Mouse (Mus musculus) midbrain, embryonic 13.5 days (tissue): ENCODE results near the gene Slc26a9. TPM values are rescaled to one million over a fixed set of nuclear protein-coding genes. Genes with fewer than 3 reads are reported as not detected.
A peak's percentile ranks its signal among the peaks of the same experiment; 100 is the strongest.

Source experiments
- ATAC-seq: fragments of 200-750 bp; cut with Nextera tagmentation; 2 replicates; pipeline ENCODE4 v1.8.0; 2017; ENCODE audit warnings: mild to moderate bottlenecking, moderate TSS enrichment, moderate library complexity
- H3K27ac ChIP-seq: fragments of 300-500 bp; sonication (generic); 2 replicates; pipeline ENCODE4 v1.5.1; 2015; ENCODE audit warnings: inconsistent platforms, mild to moderate bottlenecking, moderate library complexity
- H3K27me3 ChIP-seq: fragments of 300-500 bp; sonication (generic); 2 replicates; pipeline ENCODE4 v1.6.1; 2015; ENCODE audit warnings: mild to moderate bottlenecking, inconsistent platforms
- H3K36me3 ChIP-seq: fragments of 300-500 bp; sonication (generic); 2 replicates; pipeline ENCODE4 v1.6.1; 2015; ENCODE audit warnings: mild to moderate bottlenecking, inconsistent platforms
- H3K4me1 ChIP-seq: fragments of 300-500 bp; sonication (generic); replicated peaks from 2 replicates; pipeline ENCODE4 v1.6.1; 2015; ENCODE audit warnings: inconsistent platforms
- H3K4me2 ChIP-seq: fragments of 300-500 bp; sonication (generic); replicated peaks from 2 replicates; pipeline ENCODE4 v1.6.1; 2015; ENCODE audit warnings: moderate library complexity, mild to moderate bottlenecking, inconsistent platforms
- H3K4me3 ChIP-seq: fragments of 300-500 bp; sonication (generic); replicated peaks from 2 replicates; pipeline ENCODE4 v1.5.1; 2015; ENCODE audit warnings: mild to moderate bottlenecking, inconsistent platforms
- H3K9ac ChIP-seq: fragments of 300-500 bp; sonication (generic); replicated peaks from 2 replicates; pipeline ENCODE4 v1.6.1; 2015; ENCODE audit warnings: mild to moderate bottlenecking, inconsistent platforms
- H3K9me3 ChIP-seq: fragments of 300-500 bp; sonication (generic); 2 replicates; pipeline ENCODE4 v1.6.1; 2016; ENCODE audit warnings: mild to moderate bottlenecking, inconsistent platforms
- WGBS: fragments of 180-500 bp; shearing (Covaris S2); methylation state at CpG from one replicate; pipeline ENCODE4 v1.1.7; 2015; 5-methylcytosine and 5-hydroxymethylcytosine counted together
- polyA plus RNA-seq: library from polyadenylated mRNA; unstranded; fragments of >200 nt; fragmentation: Nextera tagmentation; extraction: Ambion mirVana; gene quantifications from 2 replicates; pipeline ENCODE4 v1.2.1, GENCODE M21; 2015

Slc26a9 gene
- polyA plus RNA-seq, 1 experiment from 2014 or later = 0.03 TPM

GRCm38 (mm10) chr1:131797202-131797909 lies 53.5 kb downstream of the Slc26a9 start, which contains the start of gene Pm20d1:
TSS of gene Pm20d1 (plus strand) at chr1:131797381.
- Histone ChIP-seq H3K9me3 (no peaks in the 10 kb centered on the region), H3K27ac (no peak within 1 kb of the TSS), H3K4me1 (no peaks in the 10 kb centered on the region; the same call in 1 of the 2 replicates), H3K4me3 (peak within 1 kb of the TSS; percentile 31), H3K4me2 (peak within 1 kb of the TSS; percentile 53), H3K36me3 (no peaks in the 10 kb centered on the region), H3K27me3 (0 out of 2 replicates have a peak, but pooled peaks cover 7% of the 10 kb centered on the region), H3K9ac (peak within 1 kb of the TSS; percentile 54)
- WGBS = 6% methylated on average over 26 of the region's 26 CpGs
- no peak for ATAC-seq

- H3K36me3 ChIP-seq = no peaks in the 10 kb centered on the region
- H3K9ac ChIP-seq = no peak overlapping the region
- H3K4me2 ChIP-seq = no peak overlapping the region
- no peaks in the 10 kb centered on the region for H3K9me3 ChIP-seq
- no peak overlapping the region for H3K27ac ChIP-seq
- H3K4me3 ChIP-seq = no peak overlapping the region
- no peak for ATAC-seq
- 66% methylated on average over 1 of the region's 1 CpGs for WGBS
- 0 out of 2 replicates have a peak, but pooled peaks cover 7% of the 10 kb centered on the region for H3K27me3 ChIP-seq
- H3K4me1 ChIP-seq = no peaks in the 10 kb centered on the region; the same call in 1 of the 2 replicates
Observed at GRCm38 (mm10) chr1:131800001-131800400, 56.2 kb downstream of the Slc26a9 start.

- no peaks in the 10 kb centered on the region; the same call in 1 of the 2 replicates for H3K4me1 ChIP-seq
- WGBS = 95% methylated on average over 8 of the region's 8 CpGs
- H3K27ac ChIP-seq = no peak overlapping the region
- no peaks in the 10 kb centered on the region for H3K9me3 ChIP-seq
- no peak overlapping the region for H3K9ac ChIP-seq
- 0 out of 2 replicates have a peak, but pooled peaks cover 7% of the 10 kb centered on the region for H3K27me3 ChIP-seq
- ATAC-seq = no peak
- H3K4me3 ChIP-seq = no peak overlapping the region
- H3K4me2 ChIP-seq = no peak overlapping the region
- H3K36me3 ChIP-seq = no peaks in the 10 kb centered on the region
Observed at GRCm38 (mm10) chr1:131801071-131801470, 57.2 kb downstream of the Slc26a9 start.

GRCm38 (mm10) chr1:131802652-131803051 lies 58.8 kb downstream of the Slc26a9 start:
- Histone ChIP-seq H3K4me3 (no peak overlapping the region), H3K4me1 (no peaks in the 10 kb centered on the region), H3K9ac (no peak overlapping the region), H3K9me3 (no peaks in the 10 kb centered on the region), H3K27me3 (no peaks in the 10 kb centered on the region), H3K27ac (no peak overlapping the region), H3K36me3 (no peaks in the 10 kb centered on the region), H3K4me2 (no peak overlapping the region)
- WGBS = 83% methylated on average over 5 of the region's 5 CpGs
- no peak for ATAC-seq

- WGBS = 95% methylated on average over 3 of the region's 3 CpGs
- H3K36me3 ChIP-seq = no peaks in the 10 kb centered on the region
- H3K9ac ChIP-seq = no peak overlapping the region
- H3K4me1 ChIP-seq = no peaks in the 10 kb centered on the region
- H3K27ac ChIP-seq = no peak overlapping the region
- H3K9me3 ChIP-seq = no peaks in the 10 kb centered on the region
- no peak overlapping the region for H3K4me3 ChIP-seq
- no peak overlapping the region for H3K4me2 ChIP-seq
- no peak for ATAC-seq
- no peaks in the 10 kb centered on the region for H3K27me3 ChIP-seq
Observed at GRCm38 (mm10) chr1:131804166-131804565, 60.3 kb downstream of the Slc26a9 start.

GRCm38 (mm10) chr1:131808986-131809385 lies 65.2 kb downstream of the Slc26a9 start:
- Histone ChIP-seq H3K4me1 (no peaks in the 10 kb centered on the region), H3K4me2 (no peak overlapping the region), H3K27me3 (no peaks in the 10 kb centered on the region), H3K4me3 (no peak overlapping the region), H3K27ac (no peak overlapping the region), H3K9me3 (no peaks in the 10 kb centered on the region), H3K9ac (no peak overlapping the region), H3K36me3 (no peaks in the 10 kb centered on the region)
- ATAC-seq = no peak
- 79% methylated on average over 1 of the region's 1 CpGs for WGBS

GRCm38 (mm10) chr1:131809651-131810050 lies 65.8 kb downstream of the Slc26a9 start:
- no peaks in the 10 kb centered on the region for H3K4me1 ChIP-seq

GRCm38 (mm10) chr1:131811393-131811792 lies 67.6 kb downstream of the Slc26a9 start:
- Histone ChIP-seq H3K36me3 (no peaks in the 10 kb centered on the region), H3K9me3 (no peaks in the 10 kb centered on the region), H3K4me2 (no peak overlapping the region), H3K27ac (no peak overlapping the region), H3K4me3 (no peak overlapping the region), H3K9ac (no peak overlapping the region), H3K4me1 (no peaks in the 10 kb centered on the region), H3K27me3 (no peaks in the 10 kb centered on the region)
- ATAC-seq = no peak
- 86% methylated on average over 1 of the region's 1 CpGs for WGBS

More at GRCm38 (mm10) chr1:131809651-131810050, 65.8 kb downstream of the Slc26a9 start:
- Histone ChIP-seq H3K27me3 (no peaks in the 10 kb centered on the region), H3K4me2 (no peak overlapping the region), H3K4me3 (no peak overlapping the region), H3K36me3 (no peaks in the 10 kb centered on the region), H3K9me3 (no peaks in the 10 kb centered on the region), H3K9ac (no peak overlapping the region), H3K27ac (no peak overlapping the region)
- WGBS = 66% methylated on average over 2 of the region's 2 CpGs
- no peak for ATAC-seq

- 92% methylated on average over 9 of the region's 9 CpGs for WGBS
- Histone ChIP-seq H3K4me1 (no peaks in the 10 kb centered on the region), H3K36me3 (no peaks in the 10 kb centered on the region), H3K27me3 (no peaks in the 10 kb centered on the region), H3K9me3 (no peaks in the 10 kb centered on the region), H3K4me2 (no peak overlapping the region), H3K27ac (no peak overlapping the region), H3K4me3 (no peak overlapping the region), H3K9ac (no peak overlapping the region)
- no peak for ATAC-seq
Observed at GRCm38 (mm10) chr1:131812006-131812405, 68.2 kb downstream of the Slc26a9 start.

GRCm38 (mm10) chr1:131812631-131813295 lies 68.9 kb downstream of the Slc26a9 start:
- H3K4me2 ChIP-seq = no peak overlapping the region
- no peaks in the 10 kb centered on the region for H3K9me3 ChIP-seq
- H3K27me3 ChIP-seq = no peaks in the 10 kb centered on the region
- no peak overlapping the region for H3K27ac ChIP-seq
- H3K9ac ChIP-seq = no peak overlapping the region
- no peaks in the 10 kb centered on the region for H3K36me3 ChIP-seq
- H3K4me3 ChIP-seq = no peak overlapping the region
- no peak for ATAC-seq
- WGBS = 79% methylated on average over 9 of the region's 9 CpGs
- no peaks in the 10 kb centered on the region for H3K4me1 ChIP-seq

GRCm38 (mm10) chr1:131813731-131814130 lies 69.9 kb downstream of the Slc26a9 start:
- H3K4me1 ChIP-seq = no peaks in the 10 kb centered on the region
- no peaks in the 10 kb centered on the region for H3K9me3 ChIP-seq
- H3K9ac ChIP-seq = no peak overlapping the region
- no peak for ATAC-seq
- H3K27ac ChIP-seq = no peak overlapping the region
- H3K4me3 ChIP-seq = no peak overlapping the region
- H3K27me3 ChIP-seq = no peaks in the 10 kb centered on the region
- H3K36me3 ChIP-seq = no peaks in the 10 kb centered on the region
- no peak overlapping the region for H3K4me2 ChIP-seq
- WGBS = 92% methylated on average over 4 of the region's 4 CpGs

GRCm38 (mm10) chr1:131814191-131814590 lies 70.4 kb downstream of the Slc26a9 start:
- Histone ChIP-seq H3K27ac (no peak overlapping the region), H3K9ac (no peak overlapping the region), H3K27me3 (no peaks in the 10 kb centered on the region), H3K4me3 (no peak overlapping the region), H3K36me3 (no peaks in the 10 kb centered on the region), H3K4me2 (no peak overlapping the region), H3K4me1 (no peaks in the 10 kb centered on the region), H3K9me3 (no peaks in the 10 kb centered on the region)
- ATAC-seq = no peak
- WGBS = 84% methylated on average over 3 of the region's 3 CpGs
